In genomic region chr17:50193653-50194052, GRCm38 (mm10) we compare ENCODE assay signal across 10 mouse cellular contexts. TPM values are rescaled to one million over a fixed set of nuclear protein-coding genes. Genes with fewer than 3 reads are reported as not detected.
A peak's percentile ranks its signal among the peaks of the same experiment; 100 is the strongest.
DNase-seq lines count a peak whose midpoint lies in the region; ATAC-seq and TF ChIP-seq lines count a peak whose summit lies in the region.
"Had no signal": no experiment of that assay in that cellular context is flagged by ENCODE, and none has a peak within 500 bp of the region (broad histone marks: within the 10 kb centered on the region; RNA-seq: fewer than 3 reads in every experiment).

No protein-coding gene starts in this region.

- 29% methylated on average over 3 of the region's 3 CpGs for WGBS in forebrain, postnatal 0 days

- peak; percentile 55 for TF ChIP-seq CTCF in gastrocnemius, adult 2 months (IDR thresholded peaks at IDR 0.05)
- peak; percentile 75 for TF ChIP-seq CTCF in forebrain, postnatal 0 days (IDR thresholded peaks at IDR 0.05; ENCODE audit: low read depth)

- peak overlapping the region; percentile 31 for H3K27ac ChIP-seq in gastrocnemius, adult 2 months
- H3K27ac ChIP-seq in forebrain, postnatal 0 days (ENCODE audit: low read depth, low read length) = no peak overlapping the region
- H3K27ac ChIP-seq: heart, embryonic 13.5 days; limb, embryonic 12.5 days had no signal

- peak; percentile 69 for ATAC-seq in forebrain, postnatal 0 days
- ATAC-seq in megakaryocyte progenitor cell, adult 5-6 weeks (replicated peaks; ENCODE audit: poor library complexity) = no peak

- DNase-seq in gastrocnemius, adult 2 months = peak; percentile 14
- no peak for DNase-seq in gastrocnemius, postnatal 4 days (ENCODE audit: low spot score in 2 of 2)
- peak; percentile 25 to 35 for DNase-seq in left cerebral cortex, postnatal 10 days (ENCODE audit: extremely low spot score in 1 of 2, low spot score in 2 of 2)
- no peak for DNase-seq in left cerebral cortex, postnatal 4 days
- peak; percentile 57 for DNase-seq in CD4-positive, CD25-positive, alpha-beta regulatory T cell, adult 2 months (ENCODE audit: low read depth, low spot score)
- peak; percentile 66 for DNase-seq in forebrain, postnatal 0 days
- no peak for DNase-seq in cerebellum, adult 9-10 months

- no peak overlapping the region for H3K9ac ChIP-seq in forebrain, postnatal 0 days
- H3K9ac ChIP-seq: heart, embryonic 13.5 days; limb, embryonic 12.5 days had no signal

- intact Hi-C loops in gastrocnemius, adult 2 months (cut with DNase I) = loop anchor here (5.0 kb wide), 1 partner anchor 241 kb away; no protein-coding TSS in a partner anchor
- intact Hi-C loops in left cerebral cortex, postnatal 10 days (cut with DNase I) = loop anchor here (5.0 kb wide), 1 partner anchor 241 kb away; no protein-coding TSS in a partner anchor
- intact Hi-C loops in left cerebral cortex, postnatal 4 days (cut with DNase I) = loop anchor here (5.0 kb wide), 1 partner anchor 226 kb away; no protein-coding TSS in a partner anchor

- no peak overlapping the region for H3K4me2 ChIP-seq in forebrain, postnatal 0 days (ENCODE audit: low read depth)
- H3K4me2 ChIP-seq: heart, embryonic 13.5 days; limb, embryonic 12.5 days had no signal

- no peaks in the 10 kb centered on the region for H3K36me3 ChIP-seq in forebrain, postnatal 0 days (ENCODE audit: insufficient read depth)
- H3K36me3 ChIP-seq: heart, embryonic 13.5 days; limb, embryonic 12.5 days had no signal

- H3K4me3 ChIP-seq in gastrocnemius, adult 2 months = no peak overlapping the region
- no peak overlapping the region for H3K4me3 ChIP-seq in forebrain, postnatal 0 days (ENCODE audit: low read depth, low read length)
- H3K4me3 ChIP-seq: heart, embryonic 13.5 days; limb, embryonic 12.5 days had no signal

- H3K4me1 ChIP-seq in forebrain, postnatal 0 days (ENCODE audit: insufficient read depth) = no peaks in the 10 kb centered on the region

- H3K9me3 ChIP-seq in forebrain, postnatal 0 days (ENCODE audit: low read length) = no peaks in the 10 kb centered on the region
- H3K9me3 ChIP-seq: heart, embryonic 13.5 days; limb, embryonic 12.5 days had no signal

- H3K27me3 ChIP-seq in forebrain, postnatal 0 days (ENCODE audit: insufficient read depth, low read length) = 0 out of 2 replicates have a peak, but pooled peaks cover 4% of the 10 kb centered on the region

RNA-seq across cellular contexts. Expression of gene Rftn1, which starts 3.2 kb away (rescaled TPM):
- total RNA-seq in gastrocnemius, adult 2 months (2021) = 10 to 100 TPM; 11.4 to 16.9 TPM
- total RNA-seq in gastrocnemius, postnatal 4 days (2021) = 10 to 100 TPM; 36.2 to 42.7 TPM
- total RNA-seq in left cerebral cortex, postnatal 10 days (2021) = 10 to 100 TPM; 12.5 to 13.2 TPM
- total RNA-seq in left cerebral cortex, postnatal 4 days (2021) = 10 to 100 TPM; 13.5 to 19.9 TPM
- 30.6 and 58.3 TPM in 2 replicates for total RNA-seq in forebrain, postnatal 0 days (2014; rRNA removed)
- polyA plus RNA-seq in forebrain, postnatal 0 days (2015; fragmentation: Nextera tagmentation; extraction: Ambion mirVana) = 13.4 and 27.4 TPM in 2 replicates
- total RNA-seq in megakaryocyte progenitor cell, adult 5-6 weeks (2015) = 13.2 and 15.5 TPM in 2 replicates
- 29.8 and 36.5 TPM in 2 replicates for total RNA-seq in megakaryocyte progenitor cell, adult 5-6 weeks (2017)

Comparison
In these comparisons a context has a peak if more than half of its experiments do, and no peak if none do; other contexts are left out.
1. DNase-seq: peak in gastrocnemius, adult 2 months (single experiment), left cerebral cortex, postnatal 10 days (2 of 2), CD4-positive, CD25-positive, alpha-beta regulatory T cell, adult 2 months (single experiment) and forebrain, postnatal 0 days (single experiment); none in gastrocnemius, postnatal 4 days (0 of 2), left cerebral cortex, postnatal 4 days (single experiment) and cerebellum, adult 9-10 months (single experiment).